Mouse (Mus musculus) embryonic facial prominence, embryonic 15.5 days (tissue): Measurements from ENCODE around the gene Spo11. TPM values are rescaled to one million over a fixed set of nuclear protein-coding genes. Genes with fewer than 3 reads are reported as not detected.

Source experiments
- polyA plus RNA-seq: library from polyadenylated mRNA; unstranded; fragments of >200 nt; fragmentation: Nextera tagmentation; extraction: Ambion mirVana; gene quantifications from 2 replicates; pipeline ENCODE4 v1.2.1, GENCODE M21; 2015

Spo11 gene
- polyA plus RNA-seq, 1 experiment from 2014 or later: 6.5 TPM

Other genes starting within 250 kb of the Spo11 start
- gene Bmp7, start 37.4 kb upstream of the Spo11 start, polyA plus RNA-seq: 37.1 and 45.6 TPM in 2 replicates
- 124 and 129 TPM in 2 replicates for gene Rae1, start 22.4 kb downstream of the Spo11 start, polyA plus RNA-seq
- 27.5 and 28.3 TPM in 2 replicates for gene Rbm38, start 42.8 kb downstream of the Spo11 start, polyA plus RNA-seq
- 0.09 TPM in 1 of 2 replicates, not detected in the other for gene Ctcfl, start 141.8 kb downstream of the Spo11 start, polyA plus RNA-seq
- gene Pck1, start 175.3 kb downstream of the Spo11 start, polyA plus RNA-seq: not detected in 2 replicates
- 0.63 and 1.5 TPM in 2 replicates for gene Zbp1, start 241.2 kb downstream of the Spo11 start, polyA plus RNA-seq